Comparison of ENCODE assay signal across 7 mouse cellular contexts in genomic region chr10:19907246-19907804, GRCm38 (mm10). TPM values are rescaled to one million over a fixed set of nuclear protein-coding genes. Genes with fewer than 3 reads are reported as not detected.
A peak's percentile ranks its signal among the peaks of the same experiment; 100 is the strongest.
DNase-seq lines count a peak whose midpoint lies in the region; ATAC-seq lines count a peak whose summit lies in the region.

Gene Pex7, minus strand, starts transcription at chr10:19907689.

- intact Hi-C loops in left cerebral cortex, postnatal 14 days (cut with DNase I), result no loop called here

- peak within 1 kb of the TSS; percentile 90 for H3K9ac ChIP-seq in intestine, embryonic 14.5 days (ENCODE audit: low read length)

- WGBS in intestine, embryonic 14.5 days, result under 1% methylated on average over 59 of the region's 60 CpGs
- under 1% methylated on average over 60 of the region's 60 CpGs for WGBS in midbrain, embryonic 10.5 days

- H3K36me3 ChIP-seq in intestine, embryonic 14.5 days (ENCODE audit: control insufficient read depth, insufficient read depth, low read length), result no peaks in the 10 kb centered on the region
- peaks cover 8% of the 10 kb centered on the region; the same call in 1 of the 2 replicates for H3K36me3 ChIP-seq in midbrain, embryonic 10.5 days

- peak within 1 kb of the TSS; percentile 74 for H3K4me3 ChIP-seq in intestine, embryonic 14.5 days (ENCODE audit: low read depth, low read length)
- peak within 1 kb of the TSS; percentile 82 for H3K4me3 ChIP-seq in midbrain, embryonic 10.5 days

- no peaks in the 10 kb centered on the region for H3K27me3 ChIP-seq in intestine, embryonic 14.5 days (replicated peaks; ENCODE audit: control insufficient read depth, insufficient read depth, low read length)
- 0 out of 2 replicates have a peak, but pooled peaks cover 4% of the 10 kb centered on the region for H3K27me3 ChIP-seq in midbrain, embryonic 10.5 days (ENCODE audit: low read depth, poor library complexity, severe bottlenecking)

- ATAC-seq in intestine, embryonic 14.5 days (replicated peaks; ENCODE audit: low FRiP score, low TSS enrichment, low read depth), result peak; percentile 97

- peak; percentile 95 to 99 for DNase-seq in adrenal gland, adult (ENCODE audit: inconsistent age in 2 of 2, low spot score in 1 of 2)
- DNase-seq in embryo, embryonic 10.5 days (ENCODE audit: low spot score), result peak; percentile 96
- peak; percentile 89 for DNase-seq in gastrocnemius, postnatal 25 days
- peak; percentile 97 for DNase-seq in intestine, embryonic 14.5 days (ENCODE audit: low spot score)
- DNase-seq in left cerebral cortex, postnatal 14 days (ENCODE audit: low spot score in 2 of 2), result peak; percentile 95
- peak; percentile 93 for DNase-seq in midbrain, embryonic 10.5 days (ENCODE audit: low spot score)
- peak; percentile 95 for DNase-seq in right cerebral cortex, postnatal 4 days

- no peaks in the 10 kb centered on the region for H3K4me1 ChIP-seq in intestine, embryonic 14.5 days (replicated peaks; ENCODE audit: control insufficient read depth, insufficient read depth, low read length)
- 0 out of 2 replicates have a peak, but pooled peaks cover 2% of the 10 kb centered on the region for H3K4me1 ChIP-seq in midbrain, embryonic 10.5 days

- H3K27ac ChIP-seq in intestine, embryonic 14.5 days (ENCODE audit: low read depth), result peak within 1 kb of the TSS; percentile 94
- H3K27ac ChIP-seq in midbrain, embryonic 10.5 days (replicated peaks), result peak within 1 kb of the TSS; percentile 97

- H3K4me2 ChIP-seq in intestine, embryonic 14.5 days (ENCODE audit: low read length), result peak within 1 kb of the TSS; percentile 44

- no peaks in the 10 kb centered on the region for H3K9me3 ChIP-seq in intestine, embryonic 14.5 days (ENCODE audit: control insufficient read depth, low read length)
- H3K9me3 ChIP-seq in midbrain, embryonic 10.5 days (replicated peaks), result no peaks in the 10 kb centered on the region

RNA-seq across cellular contexts. Expression of gene Pex7, which starts in this region (rescaled TPM):
- total RNA-seq in gastrocnemius, postnatal 25 days (2021), result 10 to 100 TPM; 14.6 to 15.6 TPM
- 41.1 and 41.3 TPM in 2 replicates for polyA plus RNA-seq in intestine, embryonic 14.5 days (2014; fragmentation: Nextera tagmentation; extraction: Ambion mirVana)
- total RNA-seq in left cerebral cortex, postnatal 14 days (2021), result 10 to 100 TPM; 26.1 to 27.4 TPM
- 31.2 and 33.1 TPM in 2 replicates for polyA plus RNA-seq in midbrain, embryonic 10.5 days (2016; fragmentation: Nextera tagmentation; extraction: Ambion mirVana)

Comparison
In these comparisons a context has a peak if more than half of its experiments do, and no peak if none do; other contexts are left out.
1. Peak in every context shown above with its lines: DNase-seq, ATAC-seq, H3K4me3 ChIP-seq and H3K27ac ChIP-seq.